Mouse (Mus musculus): ENCODE measurements around the gene Gpr156.

Gene Gpr156

DNA sequence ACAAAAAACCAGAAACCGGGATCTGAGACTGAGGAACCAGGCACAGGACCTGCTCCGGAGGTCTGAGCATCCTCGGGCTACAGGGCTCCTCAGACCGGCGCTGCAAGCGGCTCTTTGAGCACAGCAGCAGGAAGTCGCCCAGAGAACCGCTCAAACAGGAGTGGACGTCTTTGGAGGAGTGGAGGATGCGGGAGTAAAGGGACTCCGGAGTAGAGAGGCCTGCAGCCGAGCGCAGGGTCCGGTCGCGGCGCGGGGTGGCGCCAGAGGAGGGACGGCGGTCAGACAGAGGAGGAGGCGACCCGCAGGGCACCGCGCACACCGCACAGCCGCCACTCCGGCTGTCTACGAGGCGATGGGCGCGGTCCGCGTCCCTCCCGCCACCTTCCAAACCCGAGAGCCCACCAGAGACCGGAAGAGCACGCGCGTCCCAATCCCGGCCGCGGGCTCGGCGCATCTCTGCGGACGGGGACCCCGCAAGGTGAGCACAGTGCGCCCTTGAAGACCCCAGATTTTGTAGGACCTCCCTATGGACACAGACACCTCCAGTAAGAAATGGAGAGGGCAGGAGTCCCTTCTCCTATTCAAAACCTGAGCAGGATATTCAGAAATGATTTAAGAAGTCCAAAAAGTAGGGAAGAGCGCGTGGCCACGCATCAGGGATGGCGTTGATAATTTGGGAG, at the start of gene Gpr156:
Gpr156 (plus strand) TSS at position 359 of the 680 bp plus-strand sequence.
- DNase-seq (ENCODE audit: low spot score) = peak; percentile 15

- peak; percentile 81 for DNase-seq (ENCODE audit: low spot score)
Measured at GRCm38 (mm10) chr16:37867791-37868505, 48.3 kb upstream of the Gpr156 start, which contains the start of gene Lrrc58. TSS of gene Lrrc58 (plus strand) at chr16:37868389.

DNA sequence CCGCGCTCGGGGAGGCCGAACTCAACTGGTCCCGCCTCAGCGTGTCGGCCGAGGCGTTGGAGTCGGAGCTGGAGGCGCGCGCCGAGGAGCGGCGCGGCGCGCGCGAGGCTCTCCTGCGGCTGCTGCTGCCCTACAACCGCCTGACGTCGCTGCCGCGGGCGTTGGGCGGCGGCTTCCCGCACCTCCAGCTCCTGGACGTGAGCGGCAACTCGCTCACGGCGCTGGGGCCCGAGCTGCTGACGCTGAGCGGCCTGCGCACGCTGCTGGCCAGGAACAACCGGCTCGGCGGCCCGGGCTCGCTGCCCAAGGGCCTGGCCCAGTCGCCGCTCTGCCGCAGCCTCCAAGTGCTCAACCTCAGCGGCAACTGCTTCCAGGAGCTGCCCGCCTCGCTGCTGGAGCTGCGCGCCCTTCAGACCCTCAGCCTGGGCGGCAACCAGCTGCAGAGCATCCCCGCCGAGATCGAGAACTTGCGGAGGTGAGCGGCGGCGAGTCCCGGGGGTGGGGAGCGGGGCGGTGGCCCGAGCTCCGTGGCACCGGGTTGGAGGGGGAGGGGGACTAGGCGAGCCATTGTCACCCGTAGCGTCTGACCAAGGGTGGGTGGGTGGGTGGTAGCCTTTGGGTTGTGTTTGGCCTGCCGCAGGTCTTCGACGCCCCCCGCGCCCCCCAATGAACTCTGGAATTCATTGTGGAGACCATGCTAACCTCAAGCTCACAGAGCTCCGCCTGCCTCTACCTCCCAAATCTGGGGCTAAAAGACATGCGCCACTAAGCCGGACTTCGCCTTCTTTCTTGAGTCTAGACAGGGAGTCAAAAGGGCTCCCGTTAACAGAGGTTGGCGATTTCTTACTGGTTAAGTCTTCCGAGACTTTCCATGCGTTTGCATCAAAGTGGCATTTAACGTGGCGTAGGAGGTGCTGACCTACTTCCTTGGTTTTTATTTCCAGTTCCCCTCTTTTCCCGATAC, 47.5 kb upstream of the Gpr156 start:
- peak; percentile 13 for DNase-seq (ENCODE audit: low spot score)

DNA sequence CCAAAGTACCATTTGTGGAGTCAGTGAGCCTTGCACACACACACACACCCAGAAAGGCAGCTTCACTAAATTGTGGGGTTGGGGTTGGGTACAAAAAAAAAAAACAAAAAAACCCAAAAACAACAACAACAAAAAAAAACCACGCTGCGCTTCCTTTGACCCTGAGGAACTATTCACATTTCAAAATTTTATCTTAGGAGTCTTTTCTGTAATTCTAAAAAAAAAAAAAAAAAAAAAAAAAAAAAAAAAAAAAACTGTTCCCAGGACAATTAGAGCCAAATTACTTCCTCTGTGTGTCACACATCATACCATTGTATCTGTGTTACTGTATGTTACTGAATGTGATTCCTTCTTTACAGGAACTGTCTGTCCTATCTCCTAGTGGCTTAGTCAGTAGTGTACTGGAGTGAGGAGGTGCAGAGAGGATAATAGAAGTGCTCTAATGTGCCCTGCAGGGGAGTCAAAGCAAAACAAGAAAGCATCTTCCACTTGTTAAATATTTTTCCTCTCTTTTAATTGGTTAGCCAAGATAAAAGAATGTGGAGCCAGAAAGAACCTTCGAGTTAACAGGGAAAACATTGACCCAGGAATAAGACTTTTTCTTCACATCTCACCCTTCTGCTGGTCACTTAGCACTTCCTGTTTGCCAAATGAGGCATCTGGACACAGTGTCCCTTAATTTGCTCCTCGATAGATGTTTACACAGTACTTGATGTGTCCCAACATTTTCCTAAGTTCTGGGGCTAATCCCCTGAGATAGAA, 46.6 kb upstream of the Gpr156 start:
- DNase-seq (ENCODE audit: low spot score) = no peak

DNA sequence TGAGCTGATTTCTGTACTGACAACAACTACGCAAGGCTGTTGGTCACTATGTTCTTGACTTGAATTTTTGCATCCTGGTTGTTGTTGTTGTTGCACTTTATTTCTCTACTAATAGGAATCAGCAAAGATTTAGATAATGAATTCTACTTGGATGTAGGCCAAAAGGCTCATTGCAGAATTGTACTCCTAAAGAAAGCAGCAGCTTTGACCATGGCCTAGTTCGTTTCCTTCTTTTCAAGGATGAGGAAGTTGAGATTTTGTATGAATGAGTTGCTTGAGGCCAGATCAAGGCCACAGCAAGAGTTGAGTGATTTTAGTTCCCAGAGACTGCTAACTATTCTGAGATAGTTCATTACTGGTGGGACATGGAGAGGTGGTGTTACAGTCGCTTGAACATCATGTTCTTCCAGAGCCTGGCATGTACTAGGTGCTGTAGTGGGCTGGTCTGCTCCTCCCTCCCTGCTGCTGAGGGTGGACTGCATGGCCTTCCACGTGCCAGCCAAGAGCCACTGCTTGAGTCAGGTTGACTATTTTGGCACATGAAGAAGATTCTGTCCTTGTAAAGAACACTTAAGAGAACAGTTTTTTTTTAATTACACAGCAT, 45.1 kb upstream of the Gpr156 start:
- no peak for DNase-seq (ENCODE audit: low spot score)

DNA sequence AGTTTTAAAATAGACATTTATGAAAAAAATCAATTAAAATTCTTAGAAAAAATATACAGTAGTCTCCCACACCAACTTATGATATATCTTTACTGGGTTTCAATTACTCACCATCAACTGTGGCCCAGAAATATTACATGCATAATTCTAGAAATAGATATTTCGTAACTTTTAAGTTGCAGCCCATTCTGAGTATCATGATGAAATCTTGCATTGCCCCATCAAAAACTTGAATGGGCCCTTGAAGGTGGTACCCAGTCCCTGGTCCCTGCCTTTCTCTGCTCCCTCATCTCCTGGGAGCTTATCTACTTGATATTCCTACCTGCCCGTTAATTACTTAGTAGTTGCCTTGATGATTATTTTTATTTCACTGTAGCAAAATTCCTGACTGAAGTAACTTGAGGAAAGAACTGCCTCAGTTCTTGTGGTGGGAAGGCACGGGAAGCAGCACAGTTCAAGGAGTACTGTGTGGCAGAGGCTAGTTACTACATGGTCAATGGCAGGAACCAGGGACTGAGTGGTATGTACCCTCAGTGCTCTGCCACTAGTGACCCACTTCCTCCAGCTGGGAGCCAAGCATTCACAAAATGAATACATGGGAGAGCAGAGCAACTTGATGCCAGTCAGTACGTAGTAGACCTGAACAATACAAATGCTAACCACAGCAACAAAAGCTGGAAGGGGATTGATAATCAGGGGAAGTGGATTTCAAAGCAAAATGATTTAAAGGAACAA, 41.6 kb upstream of the Gpr156 start:
- no peak for DNase-seq (ENCODE audit: low spot score)

GRCm38 (mm10) chr16:37877406-37877805, 38.9 kb upstream of the Gpr156 start:
- no peak for DNase-seq (ENCODE audit: low spot score)

GRCm38 (mm10) chr16:37878951-37879505, 37.3 kb upstream of the Gpr156 start:
- no peak for DNase-seq (ENCODE audit: low spot score)

- no peak for DNase-seq (ENCODE audit: low spot score)
Measured at GRCm38 (mm10) chr16:37879750-37880419, 36.4 kb upstream of the Gpr156 start.

DNA sequence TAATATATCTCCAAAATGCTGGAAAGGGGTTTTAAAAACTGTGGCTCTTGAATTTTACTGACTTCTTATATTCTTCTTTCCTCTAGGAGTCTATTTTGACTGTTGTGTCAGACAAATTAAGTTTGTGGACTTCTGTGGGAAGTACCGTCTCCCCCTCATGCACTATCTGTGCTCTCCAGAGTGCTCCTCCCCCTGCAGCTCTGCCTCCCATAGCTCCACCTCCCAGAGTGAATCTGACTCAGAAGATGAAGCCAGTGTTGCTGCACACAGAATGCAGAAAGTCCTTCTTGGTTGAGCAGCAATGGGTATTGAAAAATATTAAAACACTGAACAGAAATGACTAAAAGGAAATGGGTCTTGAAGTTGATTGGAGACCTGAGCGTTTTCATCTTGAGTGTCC, 35.1 kb upstream of the Gpr156 start:
- DNase-seq (ENCODE audit: low spot score) = no peak

GRCm38 (mm10) chr16:37888986-37889385, 27.3 kb upstream of the Gpr156 start:
- DNase-seq (ENCODE audit: low spot score) = no peak

DNA sequence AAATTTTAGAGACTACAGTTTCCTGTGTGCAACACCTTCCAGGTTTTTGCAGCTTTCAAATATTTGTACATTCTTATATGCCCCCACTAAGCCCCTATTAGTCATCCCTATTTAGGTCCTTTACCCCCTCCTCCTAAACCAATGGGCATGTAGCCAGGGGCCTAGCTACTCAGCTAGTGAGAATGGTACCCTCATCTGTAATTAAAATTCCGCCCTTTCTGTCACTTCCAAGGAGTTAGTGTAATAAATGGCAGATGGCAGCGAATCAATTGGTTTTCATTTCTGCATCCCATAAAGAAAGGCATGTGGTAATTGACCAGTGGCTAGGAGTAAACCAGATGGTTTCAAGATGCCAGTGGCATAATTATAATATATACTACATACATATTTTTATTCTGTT, 23.6 kb upstream of the Gpr156 start:
- no peak for DNase-seq (ENCODE audit: low spot score)

- no peak for DNase-seq (ENCODE audit: low spot score)
Measured at GRCm38 (mm10) chr16:37893381-37893780, 22.9 kb upstream of the Gpr156 start.

DNA sequence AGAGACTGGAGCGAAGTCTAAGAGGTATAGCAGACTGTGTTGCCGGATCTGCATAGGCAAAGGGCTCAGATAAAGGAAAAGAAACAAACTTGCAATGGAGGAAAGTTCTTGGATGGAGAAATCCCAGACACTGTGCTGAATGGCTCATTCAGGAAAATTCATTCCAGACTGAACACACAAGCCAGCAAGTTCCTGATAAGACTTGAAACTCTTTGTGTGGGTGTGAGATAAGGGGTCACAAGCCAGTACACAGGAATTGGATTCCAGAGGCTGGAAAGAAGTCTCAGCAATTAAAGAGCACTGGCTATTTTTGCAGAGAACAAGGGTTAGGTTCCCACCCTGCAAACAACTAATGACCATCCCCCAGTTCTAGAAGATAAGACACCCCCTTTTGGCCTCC, 22.4 kb upstream of the Gpr156 start:
- DNase-seq (ENCODE audit: low spot score) = no peak

GRCm38 (mm10) chr16:37898790-37899189, 17.5 kb upstream of the Gpr156 start:
- no peak for DNase-seq (ENCODE audit: low spot score)

DNA sequence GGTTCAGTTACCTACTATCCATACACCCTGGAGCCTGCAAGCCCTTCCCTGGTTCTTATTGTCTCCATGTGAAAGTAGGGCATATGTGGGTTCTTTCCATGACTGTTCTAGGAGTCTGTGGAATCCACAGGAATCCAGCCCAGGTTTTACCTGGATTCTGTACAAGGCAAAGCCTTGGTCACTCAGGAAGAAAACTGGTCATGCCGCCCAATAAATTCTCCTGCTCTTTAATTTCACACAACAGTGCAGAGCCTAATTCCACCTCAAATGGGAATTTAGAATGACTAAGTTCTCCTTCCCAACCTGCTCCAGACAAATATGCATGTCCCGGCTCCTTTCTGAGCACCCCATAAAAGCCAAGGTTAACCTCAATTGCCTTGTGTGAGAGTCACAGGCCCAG, 16.9 kb upstream of the Gpr156 start:
- DNase-seq (ENCODE audit: low spot score) = no peak

DNA sequence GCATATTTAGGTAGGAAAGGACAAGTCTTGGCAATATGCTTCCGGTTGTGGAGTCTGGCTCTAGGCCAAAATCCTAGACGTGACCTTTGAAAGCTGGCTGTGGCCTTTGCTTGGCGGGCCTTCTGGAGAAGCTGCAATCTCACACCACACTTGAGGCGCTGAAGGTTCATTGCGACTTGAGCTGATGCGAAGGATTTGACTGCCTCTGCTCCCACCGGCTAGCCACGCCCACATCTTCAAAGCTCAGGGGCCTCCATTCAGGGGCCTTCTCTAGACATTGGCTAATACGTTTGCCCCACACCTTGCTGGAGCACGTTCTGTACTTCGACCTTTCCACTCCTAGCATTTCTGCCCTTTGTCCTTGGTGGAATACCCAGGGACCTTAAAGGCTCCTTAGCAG, 15.0 kb upstream of the Gpr156 start:
- DNase-seq (ENCODE audit: low spot score) = no peak

GRCm38 (mm10) chr16:37906456-37906855, 9.8 kb upstream of the Gpr156 start:
- no peak for DNase-seq (ENCODE audit: low spot score)

- no peak for DNase-seq (ENCODE audit: low spot score)
Measured at GRCm38 (mm10) chr16:37911086-37911485, 5.2 kb upstream of the Gpr156 start.

DNA sequence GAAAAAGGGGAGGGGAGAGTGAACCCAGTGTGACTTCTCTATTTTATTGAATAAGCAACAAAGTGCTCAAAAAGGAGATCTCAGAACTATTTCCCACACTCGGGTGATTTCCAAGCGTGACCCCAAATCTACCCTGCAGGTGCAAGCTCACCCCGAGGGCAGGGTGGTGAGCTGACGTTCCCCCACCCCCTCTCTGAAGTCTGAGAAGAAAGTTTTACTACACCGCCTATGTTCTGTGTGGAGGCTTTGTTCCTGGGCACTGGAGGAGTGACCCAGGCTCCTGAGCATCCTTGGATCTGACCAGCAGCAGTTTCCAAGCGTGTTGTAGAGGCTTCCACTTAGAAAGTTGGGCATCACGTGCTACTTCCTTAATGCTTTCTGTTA, 514 bp downstream of the Gpr156 start:
- no peak for DNase-seq (ENCODE audit: low spot score)

Data from urinary bladder, postnatal 25 days (tissue).